In the genomic region with DNA sequence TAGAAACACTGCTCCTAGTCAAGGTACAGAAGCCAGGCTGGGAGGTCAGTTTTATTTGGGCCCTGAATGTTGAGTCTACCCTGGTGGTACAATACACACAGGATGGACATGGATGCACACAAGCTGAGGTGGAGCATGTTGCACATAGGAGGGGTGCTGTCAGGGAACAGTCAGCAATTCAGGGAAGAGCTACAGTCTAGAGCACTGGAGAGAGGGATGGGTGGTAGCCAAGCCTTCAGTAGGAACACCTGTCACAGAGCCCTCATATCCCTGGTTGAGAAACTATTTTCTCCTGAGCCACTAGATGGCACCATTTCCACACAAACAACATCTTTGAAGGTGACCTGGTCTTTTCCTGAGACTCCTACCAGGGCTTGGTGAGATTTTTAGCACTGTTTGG, we compare ENCODE assay signal across 9 mouse cellular contexts. TPM values are rescaled to one million over a fixed set of nuclear protein-coding genes. Genes with fewer than 3 reads are reported as not detected.
DNase-seq lines count a peak whose midpoint lies in the region; ATAC-seq lines count a peak whose summit lies in the region.
"Had no signal": no experiment of that assay in that cellular context is flagged by ENCODE, and none has a peak within 500 bp of the region (broad histone marks: within the 10 kb centered on the region; RNA-seq: fewer than 3 reads in every experiment).

No protein-coding gene starts in this region.

- no peaks in the 10 kb centered on the region for H3K36me3 ChIP-seq in heart, embryonic 10.5 days
- no peaks in the 10 kb centered on the region for H3K36me3 ChIP-seq in hindbrain, embryonic 15.5 days
- no peaks in the 10 kb centered on the region for H3K36me3 ChIP-seq in limb, embryonic 13.5 days

- H3K4me2 ChIP-seq in hindbrain, embryonic 15.5 days = no peak overlapping the region
- H3K4me2 ChIP-seq in limb, embryonic 13.5 days (replicated peaks) = no peak overlapping the region

- no peak overlapping the region for H3K27ac ChIP-seq in heart, embryonic 10.5 days
- H3K27ac ChIP-seq in hindbrain, embryonic 15.5 days (replicated peaks) = 0 out of 2 replicates have a peak overlapping the region, but pooled peaks have one; percentile 38
- H3K27ac ChIP-seq in limb, embryonic 13.5 days = no peak overlapping the region

- no peaks in the 10 kb centered on the region; the same call in 1 of the 2 replicates for H3K4me1 ChIP-seq in heart, embryonic 10.5 days
- H3K4me1 ChIP-seq in hindbrain, embryonic 15.5 days (replicated peaks) = peaks cover 5% of the 10 kb centered on the region
- peaks cover 3% of the 10 kb centered on the region; the same call in 1 of the 2 replicates for H3K4me1 ChIP-seq in limb, embryonic 13.5 days

- peaks cover 14% of the 10 kb centered on the region; the same call in 1 of the 2 replicates for H3K27me3 ChIP-seq in heart, embryonic 10.5 days (ENCODE audit: insufficient read depth, poor library complexity, severe bottlenecking)
- 0 out of 2 replicates have a peak, but pooled peaks cover 7% of the 10 kb centered on the region for H3K27me3 ChIP-seq in hindbrain, embryonic 15.5 days
- H3K27me3 ChIP-seq in limb, embryonic 13.5 days = peaks cover 21% of the 10 kb centered on the region; the same call in 1 of the 2 replicates

- DNase-seq in heart, adult 11 months = peak; percentile 70
- no peak for DNase-seq in heart, embryonic 10.5 days (ENCODE audit: low spot score)
- DNase-seq in Muller cell, postnatal 12 days (ENCODE audit: inconsistent ontology term) = peak; percentile 37
- DNase-seq in embryo, embryonic 11 days = peak; percentile 74
- DNase-seq in retina, postnatal 1 day = peak; percentile 84
- DNase-seq in urinary bladder, postnatal 4 days (ENCODE audit: low spot score in 2 of 2) = no peak

- H3K4me3 ChIP-seq in heart, embryonic 10.5 days = no peak overlapping the region
- no peak overlapping the region for H3K4me3 ChIP-seq in hindbrain, embryonic 15.5 days
- H3K4me3 ChIP-seq in limb, embryonic 13.5 days = no peak overlapping the region

- H3K9me3 ChIP-seq in heart, embryonic 10.5 days = no peaks in the 10 kb centered on the region
- H3K9me3 ChIP-seq in hindbrain, embryonic 15.5 days = no peaks in the 10 kb centered on the region
- no peaks in the 10 kb centered on the region for H3K9me3 ChIP-seq in limb, embryonic 13.5 days

- peak; percentile 74 for ATAC-seq in hindbrain, embryonic 15.5 days (ENCODE audit: low FRiP score, low read depth)
- ATAC-seq in limb, embryonic 13.5 days (ENCODE audit: low FRiP score, low read depth) = peak; percentile 51; the same call in 1 of the 2 replicates

- no peak overlapping the region for H3K9ac ChIP-seq in hindbrain, embryonic 15.5 days
- H3K9ac ChIP-seq in limb, embryonic 13.5 days = no peak overlapping the region

RNA-seq across cellular contexts. Expression of a gene that starts 13.1 kb away (rescaled TPM):
- not detected in 2 replicates for polyA plus RNA-seq in heart, embryonic 10.5 days (2016; fragmentation: Nextera tagmentation; extraction: Ambion mirVana)
- polyA plus RNA-seq in hindbrain, embryonic 15.5 days (2015; fragmentation: Nextera tagmentation; extraction: Ambion mirVana) = not detected in 2 replicates
- polyA plus RNA-seq in limb, embryonic 13.5 days (2015; fragmentation: Nextera tagmentation; extraction: Ambion mirVana) = not detected in 2 replicates
- polyA plus RNA-seq: lung, embryonic 16.5 days had no signal

Comparison
In these comparisons a context has a peak if more than half of its experiments do, and no peak if none do; other contexts are left out.
1. DNase-seq: peak in heart, adult 11 months (single experiment), Muller cell, postnatal 12 days (single experiment), embryo, embryonic 11 days (single experiment) and retina, postnatal 1 day (single experiment); none in heart, embryonic 10.5 days (single experiment) and urinary bladder, postnatal 4 days (0 of 2).